Mouse (Mus musculus): Measurements from ENCODE around the gene Slc38a9.
"Not testable (repeated sequence)": the region's sequence is repeated elsewhere in the genome, so short reads cannot be mapped to it uniquely, and the experiment has no call there.

Slc38a9 gene

DNA sequence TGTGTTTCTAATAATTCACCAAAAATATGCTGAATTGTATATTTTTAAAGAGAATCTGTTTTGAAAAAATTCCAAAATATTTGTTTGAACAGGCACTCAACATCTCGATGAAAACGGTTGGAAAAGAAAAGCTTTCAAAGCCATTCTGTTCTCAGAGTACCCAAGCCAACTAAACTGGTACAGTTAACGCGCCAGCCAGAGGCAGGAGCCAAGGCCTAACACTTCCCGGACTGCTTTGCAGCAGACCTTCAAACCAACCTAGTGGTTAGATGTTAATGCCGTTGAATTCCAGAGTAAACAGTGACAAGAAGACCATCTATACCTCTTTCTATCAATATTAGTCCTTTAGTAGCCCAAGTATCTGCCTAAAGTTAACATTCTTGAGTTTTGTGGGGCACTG, 23.4 kb downstream of the Slc38a9 start:
- no peak for DNase-seq

DNA sequence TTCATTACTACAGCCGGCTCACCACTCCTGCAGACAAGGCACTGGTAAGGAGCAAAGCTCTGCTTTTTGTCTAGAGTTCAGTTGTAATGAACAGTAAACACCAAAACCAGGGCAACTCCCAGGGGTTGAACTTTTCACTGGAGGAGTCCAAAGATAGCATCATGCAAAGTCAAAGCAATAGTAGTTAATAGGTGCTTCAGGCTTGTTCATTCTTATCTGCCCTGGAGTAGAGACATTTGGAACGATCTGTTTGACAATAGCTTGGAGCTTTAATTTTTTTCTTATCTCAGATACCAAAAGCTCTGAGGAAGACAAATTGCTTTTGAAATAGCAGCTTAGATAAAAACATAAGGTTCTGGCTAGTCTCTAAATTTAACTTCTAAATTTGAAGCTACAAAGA, 25.6 kb downstream of the Slc38a9 start:
- no peak for DNase-seq

DNA sequence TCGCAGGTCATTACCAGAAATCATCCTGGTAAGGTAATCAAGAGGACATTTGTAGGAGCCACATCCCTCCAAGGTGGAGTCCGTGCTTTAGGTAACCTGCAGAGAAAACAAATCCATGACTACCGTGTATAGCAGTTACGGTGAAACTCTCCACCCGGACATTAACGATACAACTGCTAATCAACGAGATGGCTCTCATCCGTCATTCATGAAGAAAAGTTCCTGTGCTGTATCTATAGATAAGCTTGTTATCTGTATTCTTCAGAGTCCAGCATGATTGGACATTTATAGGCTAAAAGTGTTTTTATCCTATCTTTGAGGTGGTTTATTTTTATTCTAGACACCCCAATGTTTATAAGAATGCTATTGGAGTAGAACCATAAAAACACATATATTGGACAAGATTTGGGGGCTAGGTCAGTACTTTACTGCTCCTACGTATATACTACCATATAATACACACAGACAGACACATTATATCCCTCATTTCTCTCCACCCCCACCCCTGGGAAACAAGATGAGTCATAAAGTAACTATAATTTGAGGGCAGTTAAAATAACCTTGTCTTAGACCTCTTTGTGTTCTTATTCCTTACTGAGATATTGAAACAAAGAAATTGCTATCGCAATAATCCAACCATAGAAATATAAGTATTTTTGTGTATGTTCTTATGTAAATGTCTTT, 32.5 kb downstream of the Slc38a9 start:
- DNase-seq: no peak

DNA sequence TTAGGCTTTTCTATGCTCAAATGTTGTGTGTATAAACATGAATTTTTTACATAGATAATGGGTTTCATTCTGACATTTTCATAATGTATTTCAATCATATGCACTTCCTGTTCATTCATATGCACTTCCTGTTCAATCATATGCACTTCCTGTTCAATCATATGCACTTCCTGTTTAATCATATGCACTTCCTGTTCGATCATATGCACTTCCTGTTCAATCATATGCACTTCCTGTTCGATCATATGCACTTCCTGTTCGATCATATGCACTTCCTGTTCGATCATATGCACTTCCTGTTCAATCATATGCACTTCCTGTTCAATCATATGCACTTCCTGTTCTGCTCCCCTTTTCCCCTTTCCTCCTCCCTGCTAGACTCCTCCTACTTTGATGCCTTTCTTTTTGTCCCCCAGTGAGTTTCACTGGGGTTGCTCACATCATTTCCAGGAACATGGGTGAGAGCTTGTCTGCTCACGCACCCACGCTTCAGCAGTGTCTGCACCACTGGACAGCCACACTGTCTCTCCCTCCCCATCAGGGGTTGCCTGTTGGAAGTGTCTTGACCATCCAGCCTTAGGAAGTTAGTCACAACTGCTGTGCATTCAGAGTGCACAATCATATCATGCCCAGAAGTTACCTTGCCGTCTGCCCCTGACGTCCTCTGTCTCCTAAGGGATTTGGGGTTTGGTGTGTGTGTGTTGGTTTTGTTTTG, 35.1 kb downstream of the Slc38a9 start:
- no peak for DNase-seq

DNA sequence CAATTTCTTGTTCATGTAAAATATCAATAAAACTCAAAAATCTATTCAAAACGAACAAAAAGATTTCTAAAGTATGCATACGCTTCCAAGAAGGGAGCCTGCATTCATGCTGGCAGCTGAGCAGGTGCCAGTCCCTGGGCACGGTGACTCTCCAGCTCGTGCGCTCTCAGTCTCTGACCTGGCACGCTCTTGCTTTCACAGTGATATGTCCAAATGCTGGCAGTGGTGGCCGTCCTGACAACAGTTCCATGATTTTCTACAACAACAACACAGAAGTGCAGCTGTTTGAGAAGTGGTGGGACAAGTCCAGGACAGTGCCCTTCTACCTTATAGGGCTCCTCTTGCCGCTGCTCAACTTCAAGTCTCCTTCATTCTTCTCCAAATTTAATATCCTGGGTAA, 40.7 kb downstream of the Slc38a9 start:
- no peak for DNase-seq

DNA sequence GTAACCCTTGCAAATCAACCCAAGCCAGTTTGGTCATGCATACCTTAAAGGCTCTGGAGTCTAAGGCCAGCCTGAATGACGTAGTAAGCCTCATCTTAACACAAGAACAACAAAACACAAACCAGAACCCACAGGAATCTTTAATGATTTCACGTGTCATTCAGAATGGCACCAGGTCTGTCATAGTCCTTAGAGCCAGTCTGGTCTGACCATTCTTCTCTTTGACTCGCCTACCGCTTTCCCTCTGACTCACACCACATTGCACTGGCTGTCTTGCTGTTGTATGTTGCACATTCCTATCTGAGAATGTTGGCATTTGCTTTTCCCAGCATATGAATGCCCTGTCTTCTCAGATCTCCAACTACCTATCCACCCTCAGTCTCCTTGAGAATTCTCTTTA, 45.8 kb downstream of the Slc38a9 start:
- DNase-seq: no peak

DNA sequence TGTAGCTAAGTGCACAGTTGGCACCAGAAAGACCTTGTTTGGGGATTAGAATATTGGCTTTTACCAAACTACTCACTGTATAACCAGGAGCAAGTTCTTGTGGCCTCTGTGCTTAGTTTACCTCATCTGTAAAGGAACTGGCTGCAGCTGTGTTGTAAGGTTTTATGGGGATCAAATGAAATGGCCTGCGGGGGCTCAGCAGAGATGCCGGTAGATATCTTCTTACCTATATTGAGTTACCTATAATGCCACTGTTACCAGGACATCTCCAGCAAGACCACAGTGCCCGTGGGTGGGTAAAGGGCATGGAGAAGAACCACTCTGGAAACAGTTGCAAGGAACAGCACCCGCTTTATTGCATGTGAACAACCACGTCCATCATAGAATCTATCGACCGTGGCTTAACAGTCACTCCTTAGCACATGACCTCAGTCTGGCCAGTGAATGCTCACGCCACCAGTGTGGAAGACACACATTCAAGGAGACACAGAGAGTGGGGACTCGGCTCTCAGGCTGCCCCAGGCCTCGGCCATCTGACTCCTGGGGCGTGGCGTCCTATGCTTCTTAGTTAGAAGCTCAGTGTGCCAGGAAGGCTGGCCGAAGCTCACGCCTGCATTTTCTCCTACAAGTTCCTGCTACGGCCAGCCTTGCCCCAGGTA, 59.7 kb downstream of the Slc38a9 start:
- DNase-seq: no peak

DNA sequence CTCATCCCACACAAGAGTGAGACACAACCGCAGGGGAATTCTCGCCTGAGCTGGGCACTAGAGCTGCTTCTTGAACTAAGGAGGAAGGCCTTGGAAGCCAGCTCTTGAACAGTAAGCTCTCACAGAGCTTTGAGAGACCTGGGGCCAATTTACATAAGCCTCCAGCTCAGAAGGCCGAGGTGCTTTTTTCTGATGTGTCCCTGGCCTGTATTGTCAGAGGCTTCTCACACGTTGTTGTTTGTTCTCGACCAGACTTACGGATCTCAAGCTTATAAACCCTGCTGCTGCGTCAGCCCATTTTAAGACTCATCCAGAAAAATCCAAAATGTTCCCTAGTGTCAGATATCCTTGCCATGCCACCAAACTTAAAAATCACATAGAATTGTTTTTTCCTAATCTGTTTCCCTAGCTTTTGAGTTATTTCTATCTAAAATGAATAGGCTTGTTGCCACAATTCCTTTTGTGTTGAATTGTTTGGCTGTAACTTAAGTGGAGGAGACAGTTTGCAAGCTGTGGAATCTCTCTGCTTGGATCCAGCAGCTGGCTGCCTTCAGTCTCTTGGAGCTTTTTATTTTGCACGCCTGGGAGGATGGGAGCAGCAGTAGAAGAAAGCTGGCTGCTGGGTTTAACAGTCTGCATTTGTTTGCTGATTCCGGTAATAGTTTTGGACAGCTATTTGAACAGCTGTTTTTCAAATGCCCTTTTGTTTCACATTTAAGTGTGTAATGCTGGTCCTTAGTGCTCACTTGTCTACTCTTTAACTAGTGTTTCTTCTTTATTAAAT, 61.6 kb downstream of the Slc38a9 start:
- no peak for DNase-seq

DNA sequence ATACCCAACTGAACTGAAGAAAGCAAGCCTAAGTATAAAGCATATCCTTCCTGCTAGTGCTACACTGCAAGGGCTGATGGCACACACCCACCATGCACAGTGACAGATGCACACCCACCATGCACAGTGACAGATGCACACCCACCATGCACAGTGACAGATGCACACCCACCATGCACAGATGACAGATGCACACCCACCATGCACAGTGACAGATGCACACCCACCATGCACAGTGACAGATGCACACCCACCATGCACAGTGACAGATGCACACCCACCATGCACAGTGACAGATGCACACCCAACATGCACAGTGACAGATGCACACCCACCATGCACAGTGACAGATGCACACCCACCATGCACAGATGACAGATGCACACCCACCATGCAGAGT, 63.7 kb downstream of the Slc38a9 start:
- not testable (repeated sequence) for DNase-seq

DNA sequence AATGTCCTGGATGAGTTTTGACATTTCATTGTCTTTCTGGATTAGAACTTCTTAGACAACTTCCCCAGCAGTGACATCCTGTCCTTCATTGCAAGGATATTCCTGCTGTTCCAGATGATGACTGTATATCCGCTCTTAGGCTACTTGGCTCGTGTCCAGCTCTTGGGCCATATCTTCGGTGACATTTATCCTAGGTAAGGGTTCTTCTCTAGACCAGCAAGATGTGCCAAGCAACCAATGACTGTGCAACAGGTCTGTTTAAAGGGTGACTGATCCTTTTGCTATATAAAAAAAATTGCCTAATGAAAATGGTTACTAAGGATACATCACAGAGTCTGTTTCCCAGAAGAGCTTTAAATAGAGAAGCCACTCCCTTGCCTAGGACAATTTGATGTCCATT, 65.5 kb downstream of the Slc38a9 start:
- no peak for DNase-seq

DNA sequence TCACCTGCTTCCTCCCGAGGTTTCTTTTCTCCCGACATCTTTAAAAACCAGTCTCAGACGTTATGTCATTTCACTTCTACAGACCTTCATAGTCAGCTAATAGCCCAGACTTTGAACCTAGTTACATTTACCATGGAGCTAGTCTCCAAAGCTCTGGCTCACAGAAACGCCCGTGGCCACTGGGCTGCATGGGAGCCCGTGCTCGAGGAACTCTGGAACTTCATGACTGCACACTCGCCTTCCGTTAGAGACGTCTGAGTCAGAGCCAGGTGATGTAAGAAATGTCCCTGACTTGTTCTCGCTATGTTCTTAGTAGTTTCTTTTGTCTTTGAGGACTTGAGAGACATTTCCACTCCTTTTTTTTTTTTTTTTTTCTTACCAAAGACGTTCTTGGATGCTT, 72.8 kb downstream of the Slc38a9 start:
- no peak for DNase-seq

DNA sequence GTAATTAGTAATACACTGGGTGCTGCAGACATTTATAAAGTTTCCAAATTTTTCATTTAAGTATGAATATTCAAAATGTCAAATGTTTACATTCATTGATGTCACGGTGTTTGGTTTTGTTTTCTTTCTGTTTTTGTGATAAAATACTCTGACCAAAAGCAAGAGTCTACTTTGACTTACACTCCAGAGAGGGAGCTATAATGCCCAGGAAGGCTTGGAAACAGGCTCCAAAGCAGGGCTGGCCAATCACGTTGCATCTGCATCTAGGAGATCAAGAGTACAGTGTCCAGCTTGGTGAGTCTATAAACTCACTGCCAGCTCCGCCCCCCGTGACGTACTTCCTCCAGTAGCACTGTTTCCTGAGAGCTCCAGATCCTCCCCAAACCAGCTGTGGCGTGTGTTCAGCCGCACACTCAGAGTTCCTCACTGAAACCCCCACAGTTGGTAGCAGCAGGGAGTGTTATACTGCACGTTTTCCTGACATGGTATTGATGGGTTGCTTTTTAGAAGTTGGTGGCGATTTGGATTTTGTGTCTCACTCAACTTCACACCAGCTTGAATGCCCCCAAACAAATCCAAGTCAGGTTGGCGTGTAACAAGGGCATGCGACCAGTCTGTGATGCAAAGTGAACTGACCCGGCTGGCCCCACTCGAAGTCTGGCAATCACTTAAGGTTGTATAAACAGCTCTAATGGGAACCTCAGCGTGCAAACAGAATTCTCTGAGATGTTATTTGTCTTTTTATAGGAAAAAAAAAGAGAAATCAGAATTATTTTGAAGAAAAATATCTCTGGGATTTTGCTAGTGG, 74.6 kb downstream of the Slc38a9 start:
- no peak for DNase-seq

DNA sequence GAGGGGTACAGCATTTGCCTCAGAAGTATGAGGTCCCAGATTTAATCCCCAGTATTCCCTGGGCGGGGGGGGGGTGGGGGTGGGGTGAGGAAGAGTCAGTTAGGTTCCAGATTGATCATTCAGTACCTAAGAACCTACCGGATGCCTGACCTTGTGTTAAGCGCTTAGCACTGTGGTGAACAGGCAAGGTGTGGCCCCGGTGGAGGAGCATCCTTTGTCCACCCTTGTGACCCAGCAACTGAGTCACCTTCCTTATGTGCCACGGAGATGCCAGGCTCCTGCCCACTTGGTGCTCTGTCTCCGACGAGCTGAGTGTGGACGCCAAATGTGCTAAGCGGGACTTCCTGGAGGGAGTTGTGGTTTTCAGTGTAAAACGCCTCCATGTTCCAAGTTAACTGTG, 75.9 kb downstream of the Slc38a9 start:
- no peak for DNase-seq

DNA sequence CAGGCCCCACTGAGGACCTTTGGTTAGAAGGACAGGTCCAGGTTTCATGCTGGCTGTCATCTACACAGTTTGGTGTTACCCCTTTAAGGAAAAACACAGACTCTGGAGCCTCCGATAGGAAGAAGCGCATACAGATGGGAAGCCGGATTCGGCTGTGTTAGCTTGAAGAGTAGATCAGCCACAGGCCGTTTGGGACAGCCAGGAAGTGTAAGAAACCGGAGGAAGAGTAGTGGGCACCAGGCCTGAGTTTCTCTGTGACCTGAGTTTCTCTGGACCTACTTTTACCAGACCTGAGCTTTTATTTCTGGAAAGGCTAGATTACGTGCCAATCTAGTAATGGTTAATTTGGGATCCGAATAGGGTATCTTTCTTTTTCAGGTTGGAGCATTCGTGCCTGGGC, 76.6 kb downstream of the Slc38a9 start:
- DNase-seq: no peak

DNA sequence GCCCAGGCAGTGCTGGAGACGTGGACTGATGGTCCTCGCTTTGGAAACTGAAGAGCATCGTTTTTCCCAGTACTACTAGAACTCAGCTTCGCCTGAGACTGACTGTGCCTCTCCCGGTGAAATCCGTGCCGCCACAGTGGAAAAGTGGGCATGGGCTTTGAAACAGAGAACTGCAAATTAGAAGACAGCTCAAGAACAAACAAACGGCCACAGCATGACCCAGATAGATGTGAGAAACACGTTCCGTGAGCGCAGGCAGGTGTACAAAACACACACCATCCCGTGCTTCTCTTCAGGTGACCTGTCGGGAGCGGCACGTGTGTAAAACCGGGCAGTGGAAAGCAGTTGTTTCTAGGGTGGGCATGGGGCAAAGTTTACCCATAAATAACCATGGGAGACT, 77.5 kb downstream of the Slc38a9 start:
- DNase-seq: no peak

DNA sequence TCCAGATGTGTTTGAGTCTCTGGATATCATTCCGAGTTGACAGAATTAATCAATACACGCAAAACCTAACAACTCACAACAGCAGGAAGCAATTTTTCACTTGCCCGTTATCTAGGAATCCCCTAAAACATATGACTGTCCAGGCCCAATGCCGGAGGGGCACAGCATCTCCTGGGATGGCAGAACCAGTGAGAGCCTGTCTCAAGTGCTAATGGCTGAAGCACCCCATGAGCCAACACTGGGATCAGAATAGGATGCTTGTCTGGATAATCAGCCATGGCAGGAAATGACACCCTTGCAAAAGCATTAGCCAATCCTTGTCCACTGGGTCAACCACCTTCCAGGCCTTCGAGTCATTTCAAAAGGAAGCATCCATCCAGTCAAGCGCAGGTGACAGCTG, 79.5 kb downstream of the Slc38a9 start:
- DNase-seq: no peak

DNA sequence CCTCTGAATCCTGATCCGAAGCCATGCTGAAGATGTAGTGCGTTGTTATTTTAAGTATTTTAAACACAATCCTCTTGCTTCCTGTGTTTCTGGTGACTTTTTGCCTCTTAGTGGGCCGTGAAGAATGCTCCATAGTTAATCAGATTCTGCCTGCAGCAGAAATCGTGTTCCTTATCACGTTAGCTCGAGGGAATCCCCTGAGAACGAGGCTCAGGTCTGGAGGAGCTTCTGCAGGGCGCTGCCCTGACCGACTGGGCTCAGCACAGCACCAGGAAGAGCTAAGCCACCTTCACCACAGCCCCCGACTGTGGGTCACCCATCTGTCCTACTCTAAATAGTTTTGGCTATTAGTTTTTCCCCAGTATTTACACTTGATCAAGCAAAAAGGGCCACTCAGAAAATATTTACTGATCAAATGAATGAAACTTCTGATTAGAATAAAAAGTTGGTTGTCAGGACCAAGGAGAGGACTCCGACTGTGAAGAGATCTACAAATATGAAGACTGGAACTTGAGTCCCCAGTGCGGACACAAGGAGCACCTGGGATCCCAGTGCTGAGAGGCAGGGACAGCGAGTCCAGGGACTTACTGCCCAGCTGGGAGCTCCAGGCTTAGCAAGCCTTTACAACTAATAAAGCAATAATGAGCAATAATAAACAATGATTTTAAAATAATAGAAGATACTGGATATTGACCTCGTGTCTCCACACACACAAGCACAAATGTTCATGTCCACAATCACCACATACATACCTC, 81.7 kb downstream of the Slc38a9 start:
- DNase-seq: no peak

DNA sequence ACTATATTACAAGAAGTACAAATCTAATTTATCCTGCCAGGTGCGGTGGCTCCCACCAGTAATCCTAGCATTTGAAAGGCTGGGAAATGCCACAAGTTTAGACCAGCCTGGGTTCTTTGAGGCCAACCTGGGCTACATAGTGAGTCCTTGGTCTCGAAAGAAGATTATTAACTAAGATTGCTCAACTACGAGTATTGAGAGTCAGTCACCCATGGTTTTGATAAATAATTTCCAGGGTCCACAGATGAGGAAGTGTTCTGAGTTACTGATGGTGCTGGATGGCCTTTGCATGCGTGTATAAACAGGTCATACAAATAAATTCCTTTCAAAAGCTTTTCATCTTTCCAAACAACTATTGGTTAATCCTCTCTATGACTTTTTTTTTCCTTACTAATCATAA, 83.1 kb downstream of the Slc38a9 start:
- DNase-seq: no peak

DNA sequence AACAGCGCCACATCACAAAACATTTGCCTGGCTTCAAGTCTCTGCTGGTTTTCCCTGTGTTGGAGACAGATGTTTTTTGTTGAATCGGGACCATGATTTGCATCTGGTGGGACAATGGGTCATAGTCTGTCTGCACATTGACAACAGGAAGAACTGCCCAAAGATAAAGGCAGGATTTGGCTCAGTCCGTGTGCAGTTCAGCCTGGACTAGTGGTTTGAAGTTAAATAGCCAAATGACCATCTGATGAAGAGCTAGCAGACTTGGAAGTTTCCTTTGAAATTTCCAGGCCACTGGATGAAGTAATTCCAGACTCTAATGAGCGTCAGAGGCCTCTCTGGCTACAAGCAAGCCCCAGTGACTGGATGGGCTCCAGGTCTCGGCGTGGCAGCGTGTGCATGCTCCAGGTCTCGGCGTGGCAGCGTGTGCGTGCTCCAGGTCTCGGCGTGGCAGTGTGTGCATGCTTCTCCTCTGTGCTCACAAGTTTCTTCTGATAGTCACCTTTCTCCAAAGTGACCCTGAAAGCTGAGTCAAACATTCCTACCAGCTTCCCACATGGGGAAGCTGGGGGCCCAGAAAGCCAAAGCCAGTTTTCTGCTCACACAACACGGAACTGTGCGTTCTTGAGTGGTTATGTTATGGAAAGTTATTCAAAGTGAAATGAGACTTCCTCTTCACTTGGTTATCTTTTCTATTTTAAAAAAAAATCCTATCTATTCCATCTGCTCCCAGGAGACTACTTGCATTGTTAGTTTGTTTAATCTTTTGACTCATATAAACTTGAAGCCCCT, 83.7 kb downstream of the Slc38a9 start:
- no peak for DNase-seq

DNA sequence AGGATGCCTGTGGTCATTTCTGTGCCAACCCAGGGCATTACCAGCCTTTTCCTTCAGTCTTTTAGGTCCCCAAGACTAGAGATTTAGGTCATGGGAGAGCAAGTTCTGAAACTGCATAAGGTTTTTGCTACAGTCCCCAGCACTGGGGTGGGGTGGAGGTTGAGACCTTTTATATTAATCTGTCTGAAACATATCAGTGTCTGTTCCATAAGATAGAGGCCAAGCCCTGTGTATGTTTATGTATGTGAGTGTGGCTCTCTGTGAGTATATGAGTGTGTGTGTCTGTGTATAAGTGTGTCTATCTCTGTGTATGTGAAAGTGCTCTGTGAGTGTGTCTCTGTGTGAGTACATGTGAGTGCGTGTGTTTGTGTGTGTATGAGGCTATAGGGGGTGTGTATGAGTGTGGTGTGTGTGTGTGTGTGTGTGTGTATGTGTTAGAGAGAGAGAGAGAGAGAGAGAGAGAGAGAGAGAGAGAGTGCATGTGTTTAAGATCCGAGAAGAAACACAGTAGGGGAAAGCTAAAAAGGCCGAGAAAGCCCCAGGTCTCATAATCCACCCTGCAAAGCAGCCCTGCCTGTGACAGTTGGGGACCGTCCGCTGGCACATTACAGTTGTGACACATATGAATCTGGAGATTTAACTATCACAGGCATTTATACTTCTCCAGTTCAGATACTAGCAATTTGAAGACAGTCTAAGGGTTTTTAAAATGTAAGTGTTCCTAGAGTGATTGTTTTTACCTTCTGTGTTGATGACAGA, 85.6 kb downstream of the Slc38a9 start:
- no peak for DNase-seq
